In genomic region chr11:71018416-71019200, GRCm38 (mm10) we compare ENCODE assay signal across 8 mouse cellular contexts. TPM values are rescaled to one million over a fixed set of nuclear protein-coding genes. Genes with fewer than 3 reads are reported as not detected.
A peak's percentile ranks its signal among the peaks of the same experiment; 100 is the strongest.
DNase-seq lines count a peak whose midpoint lies in the region; ATAC-seq and TF ChIP-seq lines count a peak whose summit lies in the region.

No protein-coding gene starts in this region.

- peak overlapping the region; percentile 88 for H3K9ac ChIP-seq in kidney, embryonic 14.5 days (ENCODE audit: low read depth, low read length)
- H3K9ac ChIP-seq in MEL (ENCODE audit: control insufficient read depth, low read depth, low read length, poor library complexity, severe bottlenecking) = peak overlapping the region; percentile 86
- H3K9ac ChIP-seq in forebrain, embryonic 16.5 days (replicated peaks; ENCODE audit: low read depth, low read length) = peak overlapping the region; percentile 92

- peak overlapping the region; percentile 79 for H3K4me2 ChIP-seq in kidney, embryonic 14.5 days (replicated peaks; ENCODE audit: low read depth, low read length)
- H3K4me2 ChIP-seq in forebrain, embryonic 16.5 days (ENCODE audit: low read length) = peak overlapping the region; percentile 92

- H3K36me3 ChIP-seq in kidney, embryonic 14.5 days (ENCODE audit: control insufficient read depth, insufficient read depth, low read length) = peaks cover 25% of the 10 kb centered on the region; the same call in 1 of the 2 replicates
- H3K36me3 ChIP-seq in MEL (ENCODE audit: control insufficient read depth in 1 of 2, insufficient read depth in 2 of 2, low read length in 2 of 2) (peaks cover 9 to 29% of the 10 kb centered on the region in 2 experiments), macrophage (ENCODE audit: inconsistent target) (peaks cover 16% of the 10 kb centered on the region; the same call in 1 of the 2 replicates)
- H3K36me3 ChIP-seq in forebrain, embryonic 16.5 days (ENCODE audit: control insufficient read depth, insufficient read depth) = no peaks in the 10 kb centered on the region; the same call in 1 of the 2 replicates

- TF ChIP-seq EP300 in MEL (IDR thresholded peaks at IDR 0.05; ENCODE audit: low read depth in 1 of 2, low read length in 2 of 2) = no peak

- no peak for DNase-seq in kidney, postnatal 25 days
- DNase-seq in MEL (ENCODE audit: low read depth, low spot score) = no peak
- no peak for DNase-seq in adrenal gland, postnatal 25 days
- DNase-seq in adrenal gland, adult (ENCODE audit: inconsistent age in 2 of 2, low spot score in 1 of 2) = no peak
- no peak for DNase-seq in adipocyte (ENCODE audit: low spot score)

- WGBS in kidney, embryonic 14.5 days = 4% methylated on average over 28 of the region's 28 CpGs
- 4% methylated on average over 28 of the region's 28 CpGs for WGBS in forebrain, embryonic 16.5 days
- 4% methylated on average over 28 of the region's 28 CpGs for WGBS in macrophage (ENCODE audit: missing documents)

- H3K27ac ChIP-seq in kidney, embryonic 14.5 days (ENCODE audit: low read depth, low read length) = peak overlapping the region; percentile 59; the same call in 1 of the 2 replicates
- H3K27ac ChIP-seq in MEL (ENCODE audit: control insufficient read depth, low read depth, low read length) (peak overlapping the region; percentile 48), macrophage (peak overlapping the region; percentile 79)
- peak overlapping the region; percentile 88 for H3K27ac ChIP-seq in forebrain, embryonic 16.5 days (ENCODE audit: low read length)

- H3K79me2 ChIP-seq in MEL (ENCODE audit: control insufficient read depth, insufficient read depth, low read length, poor library complexity) (peaks cover 58% of the 10 kb centered on the region), macrophage (ENCODE audit: inconsistent target) (peaks cover 93% of the 10 kb centered on the region)

- peak in 1 of 2 experiments; percentile 77; a peak in 2 of 4 replicates for TF ChIP-seq POLR2A in MEL (IDR thresholded peaks at IDR 0.05; ENCODE audit: control insufficient read depth in 1 of 2, insufficient read depth in 1 of 2, low read depth in 1 of 2, low read length in 2 of 2, poor library complexity in 1 of 2)

- no peak for TF ChIP-seq RAD21 in MEL (IDR thresholded peaks at IDR 0.05; ENCODE audit: low read depth, low read length)

- ATAC-seq in kidney, embryonic 14.5 days (ENCODE audit: low FRiP score, low TSS enrichment) = peak; percentile 41
- peak; percentile 16 for ATAC-seq in forebrain, embryonic 16.5 days

- no peak for TF ChIP-seq CTCF in MEL (IDR thresholded peaks at IDR 0.05 in 2 of 3, conservative IDR thresholded peaks at IDR 0.05 in 1 of 3; ENCODE audit: control insufficient read depth in 1 of 3, insufficient read depth in 1 of 3, low read depth in 2 of 3, low read length in 3 of 3, poor library complexity in 1 of 3, severe bottlenecking in 1 of 3)

- peak overlapping the region; percentile 85 for H3K4me3 ChIP-seq in kidney, embryonic 14.5 days (ENCODE audit: low read length)
- peak overlapping the region; percentile 80 to 84 for H3K4me3 ChIP-seq in MEL (ENCODE audit: control insufficient read depth in 1 of 2, insufficient read depth in 1 of 2, low read depth in 2 of 2, low read length in 2 of 2)
- H3K4me3 ChIP-seq in forebrain, embryonic 16.5 days (replicated peaks; ENCODE audit: low read length) = peak overlapping the region; percentile 89
- peak overlapping the region; percentile 99 for H3K4me3 ChIP-seq in macrophage (ENCODE audit: inconsistent target)

- H3K4me1 ChIP-seq in kidney, embryonic 14.5 days (ENCODE audit: control insufficient read depth, insufficient read depth, low read length) = peaks cover 10% of the 10 kb centered on the region; the same call in 1 of the 2 replicates
- peaks cover 0 to 18% of the 10 kb centered on the region in 2 experiments; a peak in 3 of 4 replicates for H3K4me1 ChIP-seq in MEL (ENCODE audit: control insufficient read depth in 1 of 2, insufficient read depth in 2 of 2, low read length in 2 of 2)
- H3K4me1 ChIP-seq in forebrain, embryonic 16.5 days (replicated peaks; ENCODE audit: control insufficient read depth, insufficient read depth, low read length) = peaks cover 29% of the 10 kb centered on the region

- H3K27me3 ChIP-seq in kidney, embryonic 14.5 days (ENCODE audit: control insufficient read depth, insufficient read depth, low read length) = no peaks in the 10 kb centered on the region
- no peaks in the 10 kb centered on the region for H3K27me3 ChIP-seq in MEL (ENCODE audit: control insufficient read depth in 1 of 2, insufficient read depth in 2 of 2, low read length in 2 of 2)
- no peaks in the 10 kb centered on the region for H3K27me3 ChIP-seq in forebrain, embryonic 16.5 days (replicated peaks; ENCODE audit: control insufficient read depth, insufficient read depth, low read length)

- H3K9me3 ChIP-seq in kidney, embryonic 14.5 days (ENCODE audit: control insufficient read depth, low read length) = no peaks in the 10 kb centered on the region
- H3K9me3 ChIP-seq in MEL (replicated peaks; ENCODE audit: insufficient read depth, low read length) = no peaks in the 10 kb centered on the region
- H3K9me3 ChIP-seq in forebrain, embryonic 16.5 days (ENCODE audit: control insufficient read depth, low read length) = no peaks in the 10 kb centered on the region

RNA-seq across cellular contexts. Expression of gene Mis12, which starts 0.8 kb away (rescaled TPM):
- polyA plus RNA-seq in kidney, embryonic 14.5 days (2014; fragmentation: Nextera tagmentation; extraction: Ambion mirVana) = 23.2 and 31.1 TPM in 2 replicates
- total RNA-seq in MEL (2012; rRNA removed) = 27.5 and 34.0 TPM in 2 replicates
- polyA plus RNA-seq in MEL (2012; ENCODE audit: insufficient read depth in 1 of 2, insufficient read length in 2 of 2, low read depth in 1 of 2, low replicate concordance in 2 of 2, missing spikeins in 1 of 2) (10 to 100 TPM in 1 of 2 experiments, not detected in 1; 17.2 TPM), macrophage (2018) (24.4 to 31.1 TPM (median 27.7 TPM) in 3 replicates)
- 41.4 and 46.2 TPM in 2 replicates for polyA plus RNA-seq in forebrain, embryonic 16.5 days (2015; fragmentation: Nextera tagmentation; extraction: Ambion mirVana)
- total RNA-seq in macrophage (2018; cell fraction: chromatin; rRNA removed) = 10 to 100 TPM in 10 of 26 experiments, 1 to 10 TPM in 16; 3.8 to 17.2 (median 9.3) TPM
- 10 to 100 TPM; 14.2 to 29.5 (median 24.0) TPM for total RNA-seq in macrophage (2018; cell fraction: cytosol; rRNA removed)
- 10 to 100 TPM in 21 of 26 experiments, 1 to 10 TPM in 5; 7.4 to 30.2 (median 15.5) TPM for total RNA-seq in macrophage (2018; cell fraction: nucleus; rRNA removed)
- total RNA-seq in adrenal gland, postnatal 25 days (2021) = 24.0 and 24.5 TPM in 2 replicates

RNA-seq across cellular contexts. Expression of gene Derl2, which starts 1.0 kb away (rescaled TPM):
- 37.3 and 42.7 TPM in 2 replicates for polyA plus RNA-seq in kidney, embryonic 14.5 days (2014; fragmentation: Nextera tagmentation; extraction: Ambion mirVana)
- total RNA-seq in MEL (2012; rRNA removed) = 27.0 and 32.8 TPM in 2 replicates
- polyA plus RNA-seq in MEL (2012; ENCODE audit: insufficient read depth in 1 of 2, insufficient read length in 2 of 2, low read depth in 1 of 2, low replicate concordance in 2 of 2, missing spikeins in 1 of 2) = 10 to 100 TPM in 1 of 2 experiments, not detected in 1; 32.8 TPM
- 36.8 and 39.9 TPM in 2 replicates for polyA plus RNA-seq in forebrain, embryonic 16.5 days (2015; fragmentation: Nextera tagmentation; extraction: Ambion mirVana)
- 10 to 100 TPM; 27.0 to 75.3 (median 50.5) TPM for total RNA-seq in macrophage (2018; cell fraction: chromatin; rRNA removed)
- total RNA-seq in macrophage (2018; cell fraction: cytosol; rRNA removed) = 10 to 100 TPM; 50.9 to 81.6 (median 65.1) TPM
- total RNA-seq in macrophage (2018; cell fraction: nucleus; rRNA removed) = 10 to 100 TPM; 38.8 to 96.2 (median 61.9) TPM
- polyA plus RNA-seq in macrophage (2018) = 66.1 to 80.1 TPM (median 76.8 TPM) in 3 replicates
- total RNA-seq in adrenal gland, postnatal 25 days (2021) = 75.2 and 95.7 TPM in 2 replicates

RNA-seq across cellular contexts. Expression of gene Dhx33, which starts 14.4 kb away (rescaled TPM):
- 10.7 and 29.9 TPM in 2 replicates for polyA plus RNA-seq in kidney, embryonic 14.5 days (2014; fragmentation: Nextera tagmentation; extraction: Ambion mirVana)
- total RNA-seq in MEL (2012; rRNA removed) = 40.2 and 49.8 TPM in 2 replicates
- 10 to 100 TPM in 1 of 2 experiments, not detected in 1; 42.6 TPM for polyA plus RNA-seq in MEL (2012; ENCODE audit: insufficient read depth in 1 of 2, insufficient read length in 2 of 2, low read depth in 1 of 2, low replicate concordance in 2 of 2, missing spikeins in 1 of 2)
- polyA plus RNA-seq in forebrain, embryonic 16.5 days (2015; fragmentation: Nextera tagmentation; extraction: Ambion mirVana) = 19.4 and 20.9 TPM in 2 replicates
- 10 to 100 TPM in 25 of 26 experiments, 1 to 10 TPM in 1; 9.9 to 49.8 (median 26.2) TPM for total RNA-seq in macrophage (2018; cell fraction: chromatin; rRNA removed)
- 10 to 100 TPM in 12 of 26 experiments, 1 to 10 TPM in 14; 5.0 to 12.8 (median 9.7) TPM for total RNA-seq in macrophage (2018; cell fraction: cytosol; rRNA removed)
- total RNA-seq in macrophage (2018; cell fraction: nucleus; rRNA removed) = 10 to 100 TPM in 25 of 26 experiments, 1 to 10 TPM in 1; 8.6 to 48.5 (median 16.1) TPM
- polyA plus RNA-seq in macrophage (2018) = 9.2 to 12.2 TPM (median 9.6 TPM) in 3 replicates
- total RNA-seq in adrenal gland, postnatal 25 days (2021) = 30.8 and 35.1 TPM in 2 replicates

RNA-seq across cellular contexts. Expression of gene 6330403K07Rik, which starts 14.7 kb away (rescaled TPM):
- polyA plus RNA-seq in kidney, embryonic 14.5 days (2014; fragmentation: Nextera tagmentation; extraction: Ambion mirVana) = 25.5 and 61.4 TPM in 2 replicates
- 0.10 and 0.15 TPM in 2 replicates for total RNA-seq in MEL (2012; rRNA removed)
- under 1 TPM in 1 of 2 experiments, not detected in 1; 0.82 TPM for polyA plus RNA-seq in MEL (2012; ENCODE audit: insufficient read depth in 1 of 2, insufficient read length in 2 of 2, low read depth in 1 of 2, low replicate concordance in 2 of 2, missing spikeins in 1 of 2)
- polyA plus RNA-seq in forebrain, embryonic 16.5 days (2015; fragmentation: Nextera tagmentation; extraction: Ambion mirVana) = 622 and 653 TPM in 2 replicates
- total RNA-seq in macrophage (2018; cell fraction: chromatin; rRNA removed) = 1 to 10 TPM in 1 of 26 experiments, not detected in 25; 4.7 TPM
- total RNA-seq in macrophage (2018; cell fraction: cytosol; rRNA removed) = not detected
- not detected for total RNA-seq in macrophage (2018; cell fraction: nucleus; rRNA removed)
- polyA plus RNA-seq in macrophage (2018) = not detected in 3 replicates
- total RNA-seq in adrenal gland, postnatal 25 days (2021) = 6.9 and 10.4 TPM in 2 replicates

RNA-seq across cellular contexts. Expression of gene C1qbp, which starts 35.8 kb away (rescaled TPM):
- polyA plus RNA-seq in kidney, embryonic 14.5 days (2014; fragmentation: Nextera tagmentation; extraction: Ambion mirVana) = 288 and 307 TPM in 2 replicates
- 164 and 188 TPM in 2 replicates for total RNA-seq in MEL (2012; rRNA removed)
- polyA plus RNA-seq in MEL (2012; ENCODE audit: insufficient read depth in 1 of 2, insufficient read length in 2 of 2, low read depth in 1 of 2, low replicate concordance in 2 of 2, missing spikeins in 1 of 2) (100 to 1,000 TPM in 1 of 2 experiments, not detected in 1; 614 TPM), macrophage (2018) (71.5 to 186 TPM (median 95.5 TPM) in 3 replicates)
- polyA plus RNA-seq in forebrain, embryonic 16.5 days (2015; fragmentation: Nextera tagmentation; extraction: Ambion mirVana) = 189 and 203 TPM in 2 replicates
- total RNA-seq in macrophage (2018; cell fraction: chromatin; rRNA removed) = 10 to 100 TPM in 6 of 26 experiments, 1 to 10 TPM in 20; 1.7 to 20.0 (median 6.5) TPM
- 100 to 1,000 TPM in 3 of 26 experiments, 10 to 100 TPM in 23; 49.6 to 105 (median 72.8) TPM for total RNA-seq in macrophage (2018; cell fraction: cytosol; rRNA removed)
- 10 to 100 TPM in 22 of 26 experiments, 1 to 10 TPM in 4; 8.2 to 46.3 (median 15.1) TPM for total RNA-seq in macrophage (2018; cell fraction: nucleus; rRNA removed)
- total RNA-seq in adrenal gland, postnatal 25 days (2021) = 190 and 227 TPM in 2 replicates
